Mouse (Mus musculus) heart, embryonic 16.5 days (tissue): ENCODE measurements around the gene Usp29. TPM values are rescaled to one million over a fixed set of nuclear protein-coding genes. Genes with fewer than 3 reads are reported as not detected.

Source experiments
- ATAC-seq: fragments of 200-750 bp; cut with Nextera tagmentation; replicated peaks from 2 replicates; pipeline ENCODE4 v1.8.0; 2017; ENCODE audit warnings: moderate number of reproducible peaks; ENCODE audit not compliant: insufficient read depth, low FRiP score; ENCODE audit errors: extremely low read depth
- H3K27ac ChIP-seq: fragments of 300-500 bp; sonication (generic); 2 replicates; pipeline ENCODE4 v1.5.1; 2014; ENCODE audit warnings: mild to moderate bottlenecking, low read length, control low read depth, moderate library complexity
- H3K27me3 ChIP-seq: fragments of 300-500 bp; sonication (generic); 2 replicates; pipeline ENCODE4 v1.6.1; 2014; ENCODE audit warnings: low read length, mixed read lengths; ENCODE audit not compliant: control insufficient read depth, insufficient read depth
- H3K36me3 ChIP-seq: fragments of 300-500 bp; sonication (generic); 2 replicates; pipeline ENCODE4 v1.6.1; 2014; ENCODE audit not compliant: control insufficient read depth, insufficient read depth
- H3K4me1 ChIP-seq: fragments of 300-500 bp; sonication (generic); 2 replicates; pipeline ENCODE4 v1.6.1; 2014; ENCODE audit warnings: low read length, mixed read lengths; ENCODE audit not compliant: control insufficient read depth, insufficient read depth
- H3K4me2 ChIP-seq: fragments of 300-500 bp; sonication (generic); 2 replicates; pipeline ENCODE4 v1.6.1; 2014; ENCODE audit warnings: low read depth, mild to moderate bottlenecking, control low read depth, low read length
- H3K4me3 ChIP-seq: fragments of 300-500 bp; sonication (generic); 2 replicates; pipeline ENCODE4 v1.5.1; 2014; ENCODE audit warnings: mild to moderate bottlenecking, control low read depth, low read length
- H3K9ac ChIP-seq: fragments of 300-500 bp; sonication (generic); 2 replicates; pipeline ENCODE4 v1.6.1; 2014; ENCODE audit warnings: low read length, control low read depth
- H3K9me3 ChIP-seq: fragments of 300-500 bp; sonication (generic); replicated peaks from 2 replicates; pipeline ENCODE4 v1.6.1; 2016; ENCODE audit warnings: low read length; ENCODE audit not compliant: control insufficient read depth
- WGBS: fragments of 180-500 bp; shearing (Covaris S2); extraction: QIAGEN DNeasy Blood & Tissue Kit; methylation state at CpG from one replicate; pipeline ENCODE4 v1.1.7; 2014; 5-methylcytosine and 5-hydroxymethylcytosine counted together
- polyA plus RNA-seq: library from polyadenylated mRNA; unstranded; fragments of >200 nt; fragmentation: Nextera tagmentation; extraction: Ambion mirVana; gene quantifications from 2 replicates; pipeline ENCODE4 v1.2.1, GENCODE M21; 2015

Gene Usp29
- polyA plus RNA-seq, 1 experiment from 2014 or later, result 6.1 TPM

DNA sequence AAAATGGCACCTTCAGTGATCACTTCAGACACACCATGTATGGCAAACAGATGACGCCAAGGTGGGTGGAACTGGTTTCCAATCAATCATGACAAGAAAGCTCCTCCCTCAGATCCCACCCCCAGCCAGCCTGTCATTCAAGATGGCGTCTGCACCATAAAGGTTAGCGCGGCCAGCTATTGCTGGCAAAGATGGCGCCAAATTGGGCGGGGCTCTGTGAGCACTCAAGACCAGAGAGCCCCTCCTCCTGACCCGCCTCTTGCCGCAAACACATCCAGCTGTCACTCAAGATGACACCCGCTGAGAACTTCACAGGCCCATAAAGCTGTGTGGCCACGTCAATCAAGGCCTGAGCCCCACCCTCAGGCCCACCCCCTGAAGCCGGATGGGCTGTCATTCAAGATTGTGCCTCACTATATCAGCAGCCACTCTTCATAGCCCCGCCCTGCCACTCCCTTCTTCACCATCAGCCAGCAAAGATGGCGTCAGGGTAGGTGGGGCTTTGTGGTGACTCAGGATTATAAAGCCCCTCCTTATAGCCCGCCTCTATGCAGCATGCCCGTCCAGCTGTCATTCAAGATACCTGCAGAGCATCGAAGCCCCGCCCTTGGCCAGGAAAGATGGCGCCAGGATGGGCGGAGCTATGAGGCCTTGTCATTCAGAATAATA is 2.0 kb upstream of the Usp29 start:
- Histone ChIP-seq H3K4me2 (peak overlapping the region; percentile 52), H3K9ac (no peak overlapping the region; the same call in 1 of the 2 replicates), H3K27me3 (no peaks in the 10 kb centered on the region), H3K4me1 (no peaks in the 10 kb centered on the region), H3K36me3 (peaks cover 5% of the 10 kb centered on the region; the same call in 1 of the 2 replicates), H3K27ac (peak overlapping the region; percentile 91), H3K9me3 (peaks cover 28% of the 10 kb centered on the region), H3K4me3 (peak overlapping the region; percentile 74)
- WGBS, result 45% methylated on average over 19 of the region's 19 CpGs
- peak; percentile 83 for ATAC-seq

DNA sequence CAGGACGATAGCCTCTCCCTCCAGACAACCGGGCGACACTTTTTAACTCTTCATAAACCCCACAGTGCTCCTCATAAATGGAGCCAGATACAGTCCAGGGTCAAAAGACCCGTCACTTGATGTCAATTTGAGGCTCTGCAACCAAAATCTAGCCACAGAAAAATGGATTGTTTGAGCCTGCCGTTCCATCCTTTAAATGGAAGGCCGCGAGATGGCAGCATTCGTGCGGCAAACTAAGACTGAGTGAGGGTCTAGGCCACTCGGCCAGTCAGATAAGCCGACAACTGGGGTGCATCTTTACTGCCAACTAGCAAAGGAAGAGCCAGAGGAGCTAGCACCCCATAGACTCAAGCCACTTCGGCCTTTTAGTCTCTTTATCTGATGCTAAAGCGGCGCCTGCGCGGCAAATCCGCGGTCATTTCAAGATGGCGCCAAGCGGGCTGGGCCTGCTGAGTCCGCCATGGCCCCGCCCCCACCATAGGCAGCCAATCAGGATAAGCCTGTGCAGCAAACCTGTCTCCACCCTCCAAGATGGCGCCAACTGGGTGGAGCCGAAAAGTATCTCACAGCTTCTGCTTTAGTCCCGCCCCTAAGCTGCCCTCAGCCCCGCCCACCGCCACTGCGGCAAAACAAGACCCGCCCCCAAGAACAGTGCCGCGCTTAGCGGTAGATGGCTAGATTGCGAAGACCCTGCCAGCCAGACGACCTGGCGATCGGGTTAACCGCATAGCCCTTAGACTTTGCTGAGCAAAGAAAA is 1.1 kb upstream of the Usp29 start:
- Histone ChIP-seq H3K9me3 (peaks cover 28% of the 10 kb centered on the region), H3K4me3 (peak overlapping the region; percentile 74), H3K36me3 (peaks cover 5% of the 10 kb centered on the region; the same call in 1 of the 2 replicates), H3K27ac (peak overlapping the region; percentile 90), H3K4me2 (peak overlapping the region; percentile 65), H3K9ac (peak overlapping the region; percentile 76), H3K4me1 (no peaks in the 10 kb centered on the region), H3K27me3 (no peaks in the 10 kb centered on the region)
- peak; percentile 67 for ATAC-seq
- WGBS, result 45% methylated on average over 37 of the region's 37 CpGs

DNA sequence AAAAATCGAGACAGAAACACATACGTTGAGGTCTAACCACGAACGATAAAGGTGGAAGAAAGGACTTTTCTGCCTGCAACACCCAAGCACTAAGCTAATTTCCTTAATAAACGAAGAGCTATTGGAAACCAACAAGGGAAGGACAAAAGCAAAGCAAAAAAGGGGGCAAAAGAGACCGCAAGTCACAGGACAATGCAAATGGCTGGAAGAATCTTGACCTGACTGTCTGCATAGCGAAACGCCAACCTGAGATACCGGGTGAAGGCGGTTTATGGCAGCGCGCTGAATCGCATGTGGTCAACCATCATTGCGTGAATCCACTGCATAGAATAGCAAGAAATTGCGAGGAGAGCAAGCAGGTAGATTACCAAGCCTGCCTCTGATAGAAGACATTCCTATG is 423 bp downstream of the Usp29 start:
- Histone ChIP-seq H3K4me3 (peak overlapping the region; percentile 74), H3K9ac (peak overlapping the region; percentile 65), H3K4me1 (no peaks in the 10 kb centered on the region), H3K36me3 (peaks cover 3% of the 10 kb centered on the region; the same call in 1 of the 2 replicates), H3K9me3 (peaks cover 28% of the 10 kb centered on the region), H3K4me2 (peak overlapping the region; percentile 61), H3K27ac (peak overlapping the region; percentile 51), H3K27me3 (no peaks in the 10 kb centered on the region)
- no peak for ATAC-seq
- WGBS, result 50% methylated on average over 15 of the region's 15 CpGs

DNA sequence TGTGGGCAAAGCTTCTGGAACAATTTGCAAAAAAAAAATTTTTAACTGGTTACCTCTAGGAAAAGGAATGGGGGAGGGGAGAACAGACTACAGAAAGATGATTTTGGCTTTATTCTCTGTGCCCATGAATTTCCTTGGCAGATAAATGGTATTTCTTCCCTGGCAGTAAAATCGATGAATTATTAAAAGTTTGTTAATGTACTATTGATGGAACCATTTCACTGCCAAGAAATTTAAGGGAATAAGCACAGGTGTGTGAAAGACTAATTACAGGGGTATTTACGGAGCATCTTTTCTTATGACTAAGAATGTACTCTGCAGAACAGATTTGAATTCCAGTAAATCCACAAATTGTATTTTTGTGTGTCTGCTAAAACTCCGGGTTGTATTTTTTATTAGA is 995 bp downstream of the Usp29 start:
- no peak overlapping the region for H3K27ac ChIP-seq

DNA sequence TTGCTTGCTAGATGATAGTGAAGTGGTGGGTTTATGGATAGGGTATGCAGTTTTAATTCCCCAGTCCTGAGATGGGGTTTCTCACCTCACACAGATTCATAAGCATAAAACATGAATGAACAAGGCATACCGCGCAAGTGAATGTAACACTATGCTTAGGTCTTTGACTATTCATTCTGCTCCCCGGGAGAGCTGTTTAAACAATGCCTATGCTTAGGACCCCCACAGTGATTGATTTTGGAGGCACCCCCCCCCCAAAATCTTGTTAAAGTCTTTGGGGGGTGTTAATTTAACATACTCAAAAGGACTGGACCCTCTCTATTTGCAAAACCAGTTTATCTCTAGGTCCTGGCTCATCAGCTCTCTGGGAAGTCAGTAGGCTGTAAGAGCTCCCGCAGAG is 1.6 kb downstream of the Usp29 start:
- peak overlapping the region; percentile 74 for H3K4me3 ChIP-seq
- H3K9ac ChIP-seq, result peak overlapping the region; percentile 65
- H3K36me3 ChIP-seq, result no peaks in the 10 kb centered on the region
- H3K4me2 ChIP-seq, result peak overlapping the region; percentile 61
- no peak for ATAC-seq
- no peaks in the 10 kb centered on the region for H3K4me1 ChIP-seq
- no peak overlapping the region for H3K27ac ChIP-seq
- no peaks in the 10 kb centered on the region for H3K27me3 ChIP-seq
- peaks cover 28% of the 10 kb centered on the region for H3K9me3 ChIP-seq
- WGBS, result 54% methylated on average over 4 of the region's 4 CpGs

More for the DNA sequence above, 995 bp downstream of the Usp29 start:
- ATAC-seq, result no peak
- WGBS, result 46% methylated on average over 3 of the region's 3 CpGs
- Histone ChIP-seq H3K27me3 (no peaks in the 10 kb centered on the region), H3K9ac (peak overlapping the region; percentile 65), H3K4me3 (peak overlapping the region; percentile 74), H3K36me3 (no peaks in the 10 kb centered on the region), H3K4me1 (no peaks in the 10 kb centered on the region), H3K9me3 (peaks cover 28% of the 10 kb centered on the region), H3K4me2 (peak overlapping the region; percentile 61)

DNA sequence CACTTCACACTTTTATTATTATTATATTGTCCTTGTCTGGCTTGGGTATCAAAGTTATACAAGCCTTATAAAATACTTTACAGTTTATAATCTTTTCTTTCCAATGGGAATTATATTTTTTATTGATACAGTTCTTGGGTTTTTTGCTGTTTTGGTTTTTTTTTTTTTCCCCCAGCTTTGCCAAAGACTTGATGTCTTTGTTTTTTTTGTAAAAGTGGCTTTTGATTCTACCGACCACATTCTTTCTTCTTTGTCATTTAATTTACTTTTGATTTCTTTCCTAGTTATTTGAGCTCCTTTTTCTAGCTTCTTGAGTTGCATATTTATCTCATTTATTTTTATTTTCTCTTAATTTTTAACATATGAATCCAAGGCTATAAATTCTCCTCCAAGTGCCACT is 5.7 kb downstream of the Usp29 start:
- ATAC-seq, result no peak
- no peak overlapping the region for H3K4me3 ChIP-seq
- no peak overlapping the region for H3K4me2 ChIP-seq
- H3K9me3 ChIP-seq, result peaks cover under 1% of the 10 kb centered on the region; the same call in 1 of the 2 replicates
- H3K36me3 ChIP-seq, result no peaks in the 10 kb centered on the region
- H3K27ac ChIP-seq, result no peak overlapping the region
- WGBS, result 78% methylated on average over 1 of the region's 1 CpGs
- no peaks in the 10 kb centered on the region for H3K27me3 ChIP-seq
- no peak overlapping the region for H3K9ac ChIP-seq
- no peaks in the 10 kb centered on the region for H3K4me1 ChIP-seq

DNA sequence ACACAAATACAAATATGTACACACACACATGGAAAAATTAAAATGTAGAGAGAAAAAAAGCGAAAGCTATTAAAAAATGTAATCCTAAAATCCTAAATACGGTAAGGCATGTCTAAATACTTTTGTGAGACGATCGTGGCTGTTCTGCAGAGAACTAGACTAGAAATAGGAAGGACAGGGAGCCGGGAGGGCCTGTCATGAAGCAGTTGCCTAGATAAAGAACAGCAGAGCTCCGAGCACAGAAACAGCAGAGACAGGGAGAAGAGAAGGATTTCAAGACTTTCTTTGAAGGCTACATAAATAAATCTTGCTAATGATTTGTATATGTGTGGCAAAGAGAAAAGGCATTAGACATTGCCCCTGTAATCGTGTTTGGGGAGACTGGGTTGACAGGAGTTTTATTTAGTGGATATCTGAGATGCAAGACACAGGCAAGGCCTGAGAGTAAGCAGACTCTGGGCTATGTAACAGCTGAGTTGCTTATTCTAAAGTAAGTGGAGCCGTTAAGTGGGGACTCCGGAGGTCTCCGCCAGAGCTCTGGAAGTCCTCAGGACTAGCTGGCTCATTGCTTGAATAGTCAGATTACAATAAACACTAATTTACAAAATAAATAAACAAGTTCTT is 14.0 kb downstream of the Usp29 start:
- Histone ChIP-seq H3K4me2 (no peak overlapping the region), H3K9me3 (no peaks in the 10 kb centered on the region), H3K36me3 (no peaks in the 10 kb centered on the region), H3K4me3 (no peak overlapping the region), H3K9ac (peak overlapping the region; percentile 12), H3K27ac (peak overlapping the region; percentile 1; the same call in 1 of the 2 replicates), H3K4me1 (peaks cover 3% of the 10 kb centered on the region; the same call in 1 of the 2 replicates), H3K27me3 (no peaks in the 10 kb centered on the region)
- 24% methylated on average over 10 of the region's 10 CpGs for WGBS
- no peak; the same call in 1 of the 2 replicates for ATAC-seq

DNA sequence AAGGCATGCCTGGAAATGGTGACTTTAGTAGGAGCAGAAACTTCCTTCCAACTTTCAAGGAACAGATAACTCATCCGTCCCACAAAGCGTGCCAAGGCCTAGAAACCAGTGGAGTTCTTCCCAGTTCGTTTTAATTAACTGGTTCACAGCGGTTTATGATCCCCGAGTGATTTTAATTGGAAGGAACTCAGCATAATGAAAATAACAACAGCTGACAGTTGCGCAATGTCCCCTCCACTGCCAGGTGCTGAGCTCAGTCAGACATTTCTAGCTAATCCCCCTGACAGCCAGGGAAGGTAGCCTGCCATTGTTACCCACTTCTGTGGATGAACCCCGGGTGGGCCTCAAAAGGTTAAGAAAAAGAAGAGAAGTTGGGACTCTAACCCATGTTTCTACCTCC is 18.8 kb downstream of the Usp29 start:
- Histone ChIP-seq H3K9me3 (no peaks in the 10 kb centered on the region), H3K9ac (no peak overlapping the region), H3K4me1 (no peaks in the 10 kb centered on the region), H3K4me2 (no peak overlapping the region), H3K27me3 (no peaks in the 10 kb centered on the region), H3K27ac (no peak overlapping the region), H3K4me3 (no peak overlapping the region), H3K36me3 (no peaks in the 10 kb centered on the region)
- ATAC-seq, result no peak
- 80% methylated on average over 7 of the region's 7 CpGs for WGBS

DNA sequence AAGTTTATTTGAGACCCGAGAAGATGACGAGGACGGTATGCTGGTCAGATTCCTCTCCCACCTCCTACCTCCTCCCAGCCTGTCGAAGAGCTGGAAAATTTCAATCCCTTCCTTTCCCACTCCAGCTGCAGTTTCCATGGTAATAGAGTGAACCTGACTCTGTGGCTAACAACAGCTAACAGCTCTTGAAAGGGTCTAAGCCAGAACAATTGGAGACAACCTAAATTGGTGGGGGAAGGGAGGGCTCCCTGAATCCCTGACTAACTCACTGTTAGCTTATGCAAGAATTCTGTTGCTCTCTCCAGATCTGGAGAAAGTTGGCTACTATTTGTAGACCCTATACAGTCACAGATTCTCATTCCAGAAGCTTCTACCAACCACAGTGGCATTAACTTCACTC is 23.1 kb downstream of the Usp29 start:
- WGBS, result 37% methylated on average over 4 of the region's 4 CpGs
- ATAC-seq, result peak; percentile 10; the same call in 1 of the 2 replicates
- H3K9me3 ChIP-seq, result no peaks in the 10 kb centered on the region
- no peak overlapping the region for H3K4me2 ChIP-seq
- no peak overlapping the region for H3K27ac ChIP-seq
- no peaks in the 10 kb centered on the region for H3K27me3 ChIP-seq
- no peak overlapping the region for H3K9ac ChIP-seq
- no peaks in the 10 kb centered on the region for H3K4me1 ChIP-seq
- H3K36me3 ChIP-seq, result no peaks in the 10 kb centered on the region
- H3K4me3 ChIP-seq, result no peak overlapping the region
